Mouse (Mus musculus) hindbrain, embryonic 16.5 days (tissue): Measurements from ENCODE around the gene Col28a1. TPM values are rescaled to one million over a fixed set of nuclear protein-coding genes. Genes with fewer than 3 reads are reported as not detected.

Source experiments
- ATAC-seq: fragments of 200-750 bp; cut with Nextera tagmentation; 2 replicates; pipeline ENCODE4 v1.8.0; 2017; ENCODE audit warnings: moderate TSS enrichment, moderate library complexity
- H3K27ac ChIP-seq: fragments of 300-500 bp; sonication (generic); 2 replicates; pipeline ENCODE4 v1.5.1; 2014; ENCODE audit warnings: low read depth, mild to moderate bottlenecking, control low read depth, low read length, moderate library complexity
- H3K27me3 ChIP-seq: fragments of 300-500 bp; sonication (generic); replicated peaks from 2 replicates; pipeline ENCODE4 v1.6.1; 2014; ENCODE audit warnings: low read length; ENCODE audit not compliant: control insufficient read depth, insufficient read depth
- H3K36me3 ChIP-seq: fragments of 300-500 bp; sonication (generic); 2 replicates; pipeline ENCODE4 v1.6.1; 2014; ENCODE audit warnings: mild to moderate bottlenecking, low read length, moderate library complexity, mixed read lengths; ENCODE audit not compliant: control insufficient read depth, insufficient read depth
- H3K4me1 ChIP-seq: fragments of 300-500 bp; sonication (generic); 2 replicates; pipeline ENCODE4 v1.6.1; 2014; ENCODE audit warnings: low read depth, low read length; ENCODE audit not compliant: control insufficient read depth, insufficient read depth
- H3K4me2 ChIP-seq: fragments of 300-500 bp; sonication (generic); 2 replicates; pipeline ENCODE4 v1.6.1; 2014; ENCODE audit warnings: mild to moderate bottlenecking, low read length, control low read depth, moderate library complexity
- H3K4me3 ChIP-seq: fragments of 300-500 bp; sonication (generic); 2 replicates; pipeline ENCODE4 v1.5.1; 2014; ENCODE audit warnings: mild to moderate bottlenecking, low read length, control low read depth, moderate library complexity
- H3K9ac ChIP-seq: fragments of 300-500 bp; sonication (generic); 2 replicates; pipeline ENCODE4 v1.6.1; 2014; ENCODE audit warnings: low read depth, mild to moderate bottlenecking, control low read depth, low read length, moderate library complexity
- H3K9me3 ChIP-seq: fragments of 300-500 bp; sonication (generic); 2 replicates; pipeline ENCODE4 v1.6.1; 2014; ENCODE audit warnings: mild to moderate bottlenecking, low read length, moderate library complexity; ENCODE audit not compliant: control insufficient read depth
- WGBS: fragments of 180-500 bp; shearing (Covaris S2); extraction: QIAGEN DNeasy Blood & Tissue Kit; methylation state at CpG from one replicate; pipeline ENCODE4 v1.1.7; 2014; 5-methylcytosine and 5-hydroxymethylcytosine counted together
- polyA plus RNA-seq: library from polyadenylated mRNA; unstranded; fragments of >200 nt; fragmentation: Nextera tagmentation; extraction: Ambion mirVana; gene quantifications from 2 replicates; pipeline ENCODE4 v1.2.1, GENCODE M21; 2015

Gene Col28a1
- polyA plus RNA-seq, 1 experiment from 2014 or later, result 1.5 TPM

DNA sequence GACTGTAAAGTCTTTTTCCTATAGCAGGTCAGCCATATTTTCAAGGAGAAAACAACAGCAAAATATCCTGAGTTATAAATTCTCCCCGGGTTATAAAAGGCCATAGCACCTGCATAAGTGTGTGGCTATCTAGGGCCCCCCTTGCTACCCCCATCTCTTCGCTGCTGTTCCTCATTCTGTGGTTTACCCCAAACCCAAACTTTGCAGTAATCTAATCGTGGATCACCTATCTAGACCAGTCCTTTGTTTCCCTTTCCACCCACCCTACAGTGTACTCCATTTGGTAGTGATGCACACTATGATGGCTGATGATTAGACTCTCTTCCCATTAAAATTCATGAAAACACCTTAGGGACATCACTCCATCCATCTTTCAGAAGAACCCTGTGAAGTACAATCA lies 125.3 kb downstream of the Col28a1 start:
- Histone ChIP-seq H3K27ac (no peak overlapping the region), H3K9me3 (no peaks in the 10 kb centered on the region), H3K4me1 (no peaks in the 10 kb centered on the region), H3K4me2 (no peak overlapping the region), H3K4me3 (no peak overlapping the region), H3K36me3 (no peaks in the 10 kb centered on the region), H3K27me3 (no peaks in the 10 kb centered on the region), H3K9ac (no peak overlapping the region)
- WGBS, result 88% methylated on average over 3 of the region's 3 CpGs
- ATAC-seq, result no peak

DNA sequence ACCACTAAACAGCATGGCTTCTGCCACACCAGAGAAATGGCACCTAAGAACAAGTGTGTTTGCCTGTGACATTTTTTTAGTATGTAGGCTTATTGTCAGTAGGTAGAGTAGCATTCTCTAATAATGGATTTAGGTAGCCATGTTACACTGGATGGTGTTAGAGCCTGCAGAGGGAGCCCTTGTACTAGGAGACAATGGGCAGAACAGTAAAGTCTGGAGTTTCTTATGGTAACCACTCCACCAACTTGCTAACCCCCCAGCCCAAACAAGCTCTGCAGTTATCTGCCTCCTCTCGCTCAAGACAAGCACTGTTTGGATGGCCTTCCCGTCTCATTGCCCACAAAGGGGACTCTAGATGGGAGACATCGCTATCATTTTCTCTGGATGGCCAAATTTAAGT lies 126.2 kb downstream of the Col28a1 start:
- ATAC-seq, result no peak
- H3K36me3 ChIP-seq, result no peaks in the 10 kb centered on the region
- H3K4me2 ChIP-seq, result no peak overlapping the region
- no peak overlapping the region for H3K27ac ChIP-seq
- H3K9me3 ChIP-seq, result no peaks in the 10 kb centered on the region
- no peak overlapping the region for H3K9ac ChIP-seq
- no peaks in the 10 kb centered on the region for H3K4me1 ChIP-seq
- 53% methylated on average over 3 of the region's 3 CpGs for WGBS
- H3K4me3 ChIP-seq, result no peak overlapping the region
- no peaks in the 10 kb centered on the region for H3K27me3 ChIP-seq

DNA sequence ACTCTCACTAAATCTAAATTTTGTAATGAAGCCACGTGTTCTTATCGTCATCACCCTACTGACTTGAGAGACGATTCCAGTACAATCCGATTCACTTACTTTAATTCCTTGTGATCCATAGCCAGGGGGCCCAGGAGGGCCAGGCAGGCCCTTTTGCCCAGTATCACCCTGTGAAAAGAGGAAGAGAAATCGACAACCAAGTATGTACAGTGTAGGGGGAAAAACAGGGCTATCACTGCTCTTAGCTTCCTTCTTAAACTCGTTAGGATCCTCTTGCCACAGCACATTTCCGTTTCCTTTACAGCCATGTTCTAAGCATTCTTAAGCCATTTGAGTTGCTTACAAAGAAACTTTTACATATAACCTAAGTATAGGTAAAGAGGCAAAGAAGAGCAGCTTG lies 133.2 kb downstream of the Col28a1 start:
- 89% methylated on average over 7 of the region's 7 CpGs for WGBS
- ATAC-seq, result no peak
- H3K27me3 ChIP-seq, result no peaks in the 10 kb centered on the region

DNA sequence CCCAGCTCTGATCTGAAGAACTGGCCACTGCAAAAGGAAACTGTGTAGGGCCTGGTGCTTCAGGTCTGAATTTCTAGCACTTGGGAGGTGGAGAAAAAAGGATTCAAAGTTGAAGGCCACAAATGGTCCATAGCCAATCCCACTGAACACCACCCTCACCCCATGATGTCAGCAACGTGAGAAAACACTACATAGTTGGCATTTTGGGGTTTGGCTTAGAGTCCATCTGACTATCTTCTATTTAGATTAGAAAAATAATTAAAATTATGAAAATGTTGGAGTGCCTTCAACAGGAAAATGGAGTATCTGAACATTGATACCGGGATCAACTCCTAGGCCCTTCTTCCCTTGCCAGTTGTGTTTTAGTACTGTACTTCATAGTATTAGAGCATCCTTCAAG lies 144.2 kb downstream of the Col28a1 start:
- Histone ChIP-seq H3K9ac (no peak overlapping the region), H3K27me3 (no peaks in the 10 kb centered on the region), H3K36me3 (no peaks in the 10 kb centered on the region), H3K27ac (no peak overlapping the region), H3K4me3 (no peak overlapping the region), H3K4me2 (no peak overlapping the region), H3K9me3 (no peaks in the 10 kb centered on the region), H3K4me1 (no peaks in the 10 kb centered on the region)
- 86% methylated on average over 2 of the region's 2 CpGs for WGBS
- ATAC-seq, result no peak

More for the DNA sequence above, 133.2 kb downstream of the Col28a1 start:
- no peak overlapping the region for H3K4me3 ChIP-seq
- no peak overlapping the region for H3K4me2 ChIP-seq
- no peak overlapping the region for H3K9ac ChIP-seq
- no peak overlapping the region for H3K27ac ChIP-seq
- no peaks in the 10 kb centered on the region for H3K9me3 ChIP-seq
- H3K36me3 ChIP-seq, result no peaks in the 10 kb centered on the region
- H3K4me1 ChIP-seq, result no peaks in the 10 kb centered on the region

DNA sequence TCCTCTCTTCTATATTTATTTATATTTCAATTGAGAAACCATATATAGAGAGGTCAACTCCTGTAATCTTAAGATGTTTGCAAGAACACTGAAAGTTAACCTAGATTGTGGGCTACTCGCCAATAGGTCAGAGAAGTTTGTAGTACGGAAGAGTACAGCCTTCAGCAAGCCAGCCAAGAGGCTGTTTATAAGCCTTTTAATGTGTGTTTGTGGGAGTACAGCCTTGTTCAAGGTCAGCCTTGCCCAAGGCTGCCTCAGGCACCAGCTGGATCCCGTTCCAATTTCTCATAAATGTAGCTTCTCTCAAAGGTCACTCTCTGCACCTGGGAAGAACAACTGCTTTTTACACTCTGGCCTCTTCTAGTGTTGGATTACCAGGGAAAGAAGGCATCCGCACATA lies 146.0 kb downstream of the Col28a1 start:
- Histone ChIP-seq H3K27me3 (no peaks in the 10 kb centered on the region), H3K36me3 (no peaks in the 10 kb centered on the region), H3K9ac (no peak overlapping the region), H3K27ac (no peak overlapping the region), H3K4me2 (no peak overlapping the region), H3K4me1 (no peaks in the 10 kb centered on the region), H3K9me3 (no peaks in the 10 kb centered on the region), H3K4me3 (no peak overlapping the region)
- no peak for ATAC-seq
- WGBS, result 83% methylated on average over 4 of the region's 4 CpGs

DNA sequence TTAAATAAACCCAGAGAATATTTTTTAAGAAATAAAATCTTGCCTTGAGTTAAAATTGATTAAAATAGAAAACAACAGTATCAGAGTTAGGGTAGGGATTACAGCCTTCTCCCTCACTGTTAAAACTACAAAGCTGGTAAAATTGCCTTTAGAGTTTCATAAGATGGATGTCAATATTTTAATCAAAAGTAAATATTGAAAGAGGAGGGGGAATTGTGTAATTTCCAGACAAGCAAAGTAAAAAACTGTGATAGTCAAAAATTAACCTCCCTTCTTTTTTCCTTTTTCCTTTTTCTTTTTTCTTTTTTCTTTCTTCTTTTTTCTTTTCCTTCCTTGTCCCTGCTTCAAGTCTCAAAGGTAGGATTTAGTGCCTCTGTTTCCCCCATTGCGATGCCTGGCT lies 146.6 kb downstream of the Col28a1 start:
- H3K9ac ChIP-seq, result no peak overlapping the region
- no peaks in the 10 kb centered on the region for H3K4me1 ChIP-seq
- no peak overlapping the region for H3K27ac ChIP-seq
- no peak overlapping the region for H3K4me3 ChIP-seq
- ATAC-seq, result no peak
- no peak overlapping the region for H3K4me2 ChIP-seq
- no peaks in the 10 kb centered on the region for H3K9me3 ChIP-seq
- H3K27me3 ChIP-seq, result no peaks in the 10 kb centered on the region
- H3K36me3 ChIP-seq, result no peaks in the 10 kb centered on the region
- WGBS, result 91% methylated on average over 1 of the region's 1 CpGs

DNA sequence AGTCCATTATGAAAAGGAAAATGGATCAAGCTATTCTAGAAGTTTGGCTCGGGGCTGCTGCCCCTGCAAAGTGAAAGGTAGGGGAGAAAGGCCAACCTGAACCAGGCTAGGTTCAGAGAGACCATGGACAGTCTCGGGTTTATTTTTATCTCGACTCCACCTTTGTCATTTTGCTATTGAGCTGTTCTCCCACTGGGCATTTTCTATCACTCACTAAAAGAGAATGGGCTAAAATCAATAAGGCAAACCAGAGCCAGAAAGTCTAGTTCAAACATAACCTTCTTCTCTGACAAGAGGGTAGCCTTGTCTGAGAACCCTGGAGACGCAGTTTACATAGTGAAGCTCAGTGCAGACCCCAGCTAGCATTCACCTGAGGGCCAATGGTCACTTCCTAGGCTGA lies 163.7 kb downstream of the Col28a1 start:
- Histone ChIP-seq H3K9ac (no peak overlapping the region), H3K4me3 (no peak overlapping the region), H3K4me2 (no peak overlapping the region), H3K4me1 (no peaks in the 10 kb centered on the region), H3K27ac (no peak overlapping the region), H3K27me3 (no peaks in the 10 kb centered on the region), H3K36me3 (no peaks in the 10 kb centered on the region), H3K9me3 (no peaks in the 10 kb centered on the region)
- no peak for ATAC-seq
- 81% methylated on average over 4 of the region's 4 CpGs for WGBS

DNA sequence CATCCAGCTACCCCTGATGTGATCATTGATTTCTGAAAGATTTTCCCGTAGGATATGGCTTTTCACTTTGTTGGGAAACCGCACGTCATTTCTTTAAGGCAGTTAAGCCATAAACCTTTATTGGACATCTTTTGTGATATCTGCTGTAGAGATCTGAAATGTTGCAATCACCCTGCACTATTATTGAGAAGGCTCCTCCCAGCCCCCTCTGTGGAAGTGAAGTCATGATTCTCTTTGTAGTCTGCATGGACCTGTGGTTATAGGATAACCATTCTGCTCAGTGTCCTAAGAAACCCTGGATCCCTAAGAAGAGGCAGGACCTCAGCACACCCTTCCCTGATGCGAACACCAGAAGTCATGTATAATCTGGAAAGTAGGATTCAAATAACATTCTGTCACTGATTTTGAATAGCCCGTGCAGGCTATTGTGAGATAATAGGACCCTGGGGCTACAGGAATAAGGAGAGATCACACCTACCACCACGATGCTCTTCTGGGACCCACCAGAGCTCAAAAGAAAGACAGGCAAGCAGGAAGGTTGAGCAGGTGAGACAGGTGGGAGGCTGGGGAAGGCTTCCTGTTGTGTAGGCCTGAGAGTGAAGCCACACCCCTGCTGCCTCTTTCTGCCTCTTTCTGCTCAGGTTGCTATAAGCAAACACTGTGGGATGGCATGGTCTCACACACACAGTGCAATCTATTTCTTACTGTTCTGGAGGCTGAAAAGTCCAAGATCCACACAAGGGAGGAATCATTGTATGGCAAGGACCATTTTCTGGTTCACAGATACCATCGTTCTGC lies 166.9 kb downstream of the Col28a1 start:
- no peak overlapping the region for H3K4me3 ChIP-seq
- no peak overlapping the region for H3K27ac ChIP-seq
- 97% methylated on average over 7 of the region's 7 CpGs for WGBS
- no peaks in the 10 kb centered on the region for H3K27me3 ChIP-seq
- no peak overlapping the region for H3K4me2 ChIP-seq
- no peaks in the 10 kb centered on the region for H3K36me3 ChIP-seq
- H3K9me3 ChIP-seq, result no peaks in the 10 kb centered on the region
- H3K9ac ChIP-seq, result no peak overlapping the region
- H3K4me1 ChIP-seq, result no peaks in the 10 kb centered on the region
- ATAC-seq, result no peak

DNA sequence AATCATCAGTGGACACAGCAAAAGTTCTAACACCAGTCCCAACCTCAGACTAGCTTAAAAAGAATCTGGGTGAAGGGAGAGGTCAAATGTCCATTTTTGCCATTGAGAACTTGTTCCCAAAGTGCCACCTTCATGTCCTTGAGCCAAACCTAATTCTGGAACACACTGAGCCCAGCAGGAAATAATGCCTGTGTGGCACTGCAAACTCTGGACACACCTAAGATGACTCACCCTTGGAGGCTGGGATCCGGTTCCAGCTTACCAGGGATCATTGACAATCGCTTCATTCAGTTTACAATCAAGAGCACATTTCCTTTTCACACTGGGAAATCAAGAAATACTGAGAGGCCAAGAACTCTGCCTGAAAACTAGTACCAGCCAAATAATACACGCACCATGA lies 168.9 kb downstream of the Col28a1 start:
- Histone ChIP-seq H3K27ac (no peak overlapping the region), H3K9ac (no peak overlapping the region), H3K4me3 (no peak overlapping the region), H3K4me1 (no peaks in the 10 kb centered on the region), H3K36me3 (no peaks in the 10 kb centered on the region), H3K27me3 (no peaks in the 10 kb centered on the region), H3K4me2 (no peak overlapping the region), H3K9me3 (no peaks in the 10 kb centered on the region)
- 88% methylated on average over 3 of the region's 3 CpGs for WGBS
- no peak for ATAC-seq
